Mouse (Mus musculus): Measurements from ENCODE around the gene Sned1.

- TF ChIP-seq CTCF (IDR thresholded peaks at IDR 0.05; ENCODE audit: low read depth) = no peak
- no peak for TF ChIP-seq EP300 (IDR thresholded peaks at IDR 0.05; ENCODE audit: low read depth)
These were observed 114.1 kb downstream of the Sned1 start for GRCm38 (mm10) chr1:93349701-93350100.

All from liver, postnatal 0 days (tissue).